Mouse (Mus musculus): Measurements from ENCODE around the gene Nmt1. TPM values are rescaled to one million over a fixed set of nuclear protein-coding genes. Genes with fewer than 3 reads are reported as not detected.

Gene Nmt1
- polyA plus RNA-seq, 1 experiment from 2014 or later, result 49.6 TPM

DNA sequence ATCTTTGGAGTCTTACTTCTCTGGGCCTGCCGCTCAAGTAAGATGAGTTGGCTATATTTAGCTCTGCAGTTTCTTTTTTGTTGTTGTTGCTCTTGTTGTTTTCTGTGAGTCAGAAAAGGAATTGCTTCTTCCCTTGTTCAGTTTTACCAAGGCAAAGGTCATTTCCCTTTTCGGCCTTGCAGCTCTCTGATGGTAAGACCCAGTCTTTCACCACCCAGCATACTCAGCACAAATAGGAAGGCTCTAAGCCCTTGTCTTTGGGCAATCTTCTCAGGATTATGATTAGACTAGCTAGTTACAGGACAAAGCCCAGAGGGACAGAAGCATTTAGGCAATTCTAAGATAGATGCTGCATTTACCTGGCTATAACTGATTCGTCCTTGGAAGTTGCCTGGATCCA, 1.1 kb upstream of the Nmt1 start:
- ATAC-seq (ENCODE audit: low FRiP score, low read depth), result no peak
- Histone ChIP-seq H3K9me3 (no peaks in the 10 kb centered on the region), H3K4me3 (peak overlapping the region; percentile 69), H3K27ac (0 out of 2 replicates have a peak overlapping the region, but pooled peaks have one; percentile 1), H3K27me3 (no peaks in the 10 kb centered on the region), H3K4me2 (replicated peaks) (peak overlapping the region; percentile 73), H3K36me3 (peaks cover 22% of the 10 kb centered on the region), H3K4me1 (peaks cover 35% of the 10 kb centered on the region), H3K9ac (peak overlapping the region; percentile 74; the same call in 1 of the 2 replicates)
- WGBS, result 92% methylated on average over 3 of the region's 3 CpGs

GRCm38 (mm10) chr11:103027570-103028175, 317 bp upstream of the Nmt1 start:
- 14% methylated on average over 8 of the region's 8 CpGs for WGBS
- Histone ChIP-seq H3K4me3 (peak overlapping the region; percentile 69), H3K4me2 (replicated peaks) (peak overlapping the region; percentile 73), H3K4me1 (peaks cover 35% of the 10 kb centered on the region), H3K9ac (peak overlapping the region; percentile 74), H3K27me3 (no peaks in the 10 kb centered on the region), H3K27ac (peak overlapping the region; percentile 81), H3K9me3 (no peaks in the 10 kb centered on the region), H3K36me3 (peaks cover 25% of the 10 kb centered on the region)
- peak; percentile 55 for ATAC-seq (ENCODE audit: low FRiP score, low read depth)

DNA sequence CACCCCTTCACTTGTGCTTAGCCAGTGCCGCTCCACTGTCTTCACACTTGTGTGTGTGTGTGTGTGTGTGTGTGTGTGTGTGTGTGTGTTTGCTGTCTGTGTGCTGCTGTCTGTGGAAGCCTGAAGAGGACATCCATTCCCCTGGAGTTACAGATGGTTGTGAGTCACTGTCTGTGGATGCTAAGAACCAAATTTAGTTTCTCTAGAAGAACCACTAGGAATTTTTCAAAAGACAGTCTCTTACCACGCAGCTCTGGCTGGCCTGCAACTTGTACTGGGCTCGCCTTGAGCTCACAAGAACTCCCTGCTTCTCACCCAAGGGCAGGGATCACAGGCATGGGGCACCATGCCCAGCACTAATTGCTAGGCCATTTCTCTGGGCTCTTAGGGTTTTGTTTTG, 5.0 kb downstream of the Nmt1 start:
- Histone ChIP-seq H3K4me3 (no peak overlapping the region), H3K9me3 (no peaks in the 10 kb centered on the region), H3K9ac (no peak overlapping the region), H3K27me3 (no peaks in the 10 kb centered on the region), H3K27ac (no peak overlapping the region), H3K4me1 (peaks cover 27% of the 10 kb centered on the region), H3K36me3 (peaks cover 37% of the 10 kb centered on the region), H3K4me2 (replicated peaks) (no peak overlapping the region)
- ATAC-seq (ENCODE audit: low FRiP score, low read depth), result no peak
- WGBS, result 92% methylated on average over 3 of the region's 3 CpGs

DNA sequence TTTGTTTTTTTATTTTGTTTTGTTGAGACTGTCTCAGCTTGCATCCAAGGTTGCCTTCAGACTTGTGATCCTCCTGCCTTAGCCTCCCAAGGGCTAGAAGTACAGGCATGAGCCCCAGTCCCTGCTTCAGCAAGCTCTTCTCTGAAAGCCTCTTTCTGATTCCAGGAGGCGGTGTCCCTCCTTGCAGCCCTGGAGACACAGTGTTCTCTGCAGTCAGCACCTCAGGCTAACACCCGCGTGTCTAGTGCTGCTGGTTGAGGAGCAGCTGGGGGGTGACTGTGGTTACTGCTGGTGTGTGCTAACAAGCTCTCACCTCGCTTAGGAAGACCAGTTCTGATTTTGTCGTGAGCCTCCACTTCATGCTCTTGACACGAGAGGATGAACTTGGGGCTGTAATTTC, 7.0 kb downstream of the Nmt1 start:
- Histone ChIP-seq H3K4me2 (replicated peaks) (no peak overlapping the region), H3K27ac (no peak overlapping the region), H3K9me3 (no peaks in the 10 kb centered on the region), H3K36me3 (peaks cover 52% of the 10 kb centered on the region), H3K4me1 (peaks cover 15% of the 10 kb centered on the region; the same call in 1 of the 2 replicates), H3K9ac (no peak overlapping the region), H3K27me3 (no peaks in the 10 kb centered on the region), H3K4me3 (no peak overlapping the region)
- 73% methylated on average over 6 of the region's 6 CpGs for WGBS
- no peak for ATAC-seq (ENCODE audit: low FRiP score, low read depth)

GRCm38 (mm10) chr11:103036881-103037465, 9.0 kb downstream of the Nmt1 start:
- H3K36me3 ChIP-seq, result peaks cover 50% of the 10 kb centered on the region
- WGBS, result 87% methylated on average over 8 of the region's 8 CpGs
- no peak overlapping the region for H3K9ac ChIP-seq

DNA sequence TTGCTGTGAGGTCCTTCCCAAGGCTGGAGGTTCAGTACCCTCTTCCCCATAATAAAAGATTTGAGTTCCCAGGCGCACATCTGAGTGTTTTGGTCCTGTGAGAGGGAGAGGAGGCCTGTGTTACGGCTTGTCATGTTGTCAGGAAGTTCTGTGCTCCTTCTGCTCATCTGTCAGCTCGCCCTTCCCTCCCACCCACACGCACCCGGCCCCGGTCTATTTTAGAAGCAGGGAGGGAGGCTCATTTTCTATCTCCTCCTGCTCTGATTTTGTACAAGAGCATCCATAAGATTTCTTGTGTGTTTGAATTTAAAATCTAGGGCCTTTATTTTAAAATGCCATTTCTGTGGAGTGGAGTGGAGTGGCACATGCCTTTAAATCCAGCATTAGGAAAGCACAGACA, 10.0 kb downstream of the Nmt1 start:
- 90% methylated on average over 6 of the region's 6 CpGs for WGBS
- Histone ChIP-seq H3K4me1 (0 out of 2 replicates have a peak, but pooled peaks cover 4% of the 10 kb centered on the region), H3K36me3 (peaks cover 46% of the 10 kb centered on the region), H3K4me3 (no peak overlapping the region), H3K9me3 (no peaks in the 10 kb centered on the region), H3K4me2 (replicated peaks) (no peak overlapping the region), H3K9ac (no peak overlapping the region), H3K27me3 (no peaks in the 10 kb centered on the region), H3K27ac (no peak overlapping the region)
- ATAC-seq (ENCODE audit: low FRiP score, low read depth), result no peak

More at GRCm38 (mm10) chr11:103036881-103037465, 9.0 kb downstream of the Nmt1 start:
- Histone ChIP-seq H3K27ac (no peak overlapping the region), H3K4me3 (no peak overlapping the region), H3K9me3 (no peaks in the 10 kb centered on the region), H3K4me1 (0 out of 2 replicates have a peak, but pooled peaks cover 4% of the 10 kb centered on the region), H3K27me3 (no peaks in the 10 kb centered on the region), H3K4me2 (replicated peaks) (no peak overlapping the region)
- no peak for ATAC-seq (ENCODE audit: low FRiP score, low read depth)

DNA sequence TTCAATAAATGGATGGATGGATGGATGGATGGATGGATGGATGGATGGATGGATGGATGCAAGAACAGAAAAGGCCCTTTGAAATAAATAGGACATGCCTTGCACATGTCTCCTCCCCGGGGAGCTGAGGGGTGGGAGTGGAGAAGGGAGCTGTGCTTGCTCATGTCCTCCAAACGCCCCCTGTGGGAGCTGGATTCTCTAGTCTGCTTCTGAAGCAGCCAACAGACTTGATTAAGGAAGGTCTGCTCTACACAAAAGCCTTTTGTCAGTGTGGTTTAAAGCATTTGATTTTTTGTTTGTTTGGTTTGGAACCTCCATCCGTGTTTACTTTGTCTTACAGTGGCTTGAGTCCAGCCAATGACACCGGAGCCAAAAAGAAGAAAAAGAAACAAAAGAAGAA, 14.8 kb downstream of the Nmt1 start:
- Histone ChIP-seq H3K36me3 (peaks cover 69% of the 10 kb centered on the region), H3K4me3 (no peak overlapping the region), H3K9ac (no peak overlapping the region), H3K4me1 (no peaks in the 10 kb centered on the region), H3K9me3 (no peaks in the 10 kb centered on the region), H3K4me2 (replicated peaks) (no peak overlapping the region), H3K27me3 (no peaks in the 10 kb centered on the region), H3K27ac (no peak overlapping the region)
- WGBS, result 88% methylated on average over 4 of the region's 4 CpGs
- ATAC-seq (ENCODE audit: low FRiP score, low read depth), result no peak

- Histone ChIP-seq H3K36me3 (peaks cover 59% of the 10 kb centered on the region), H3K9ac (no peak overlapping the region), H3K27ac (no peak overlapping the region), H3K4me2 (replicated peaks) (no peak overlapping the region), H3K4me3 (no peak overlapping the region), H3K4me1 (no peaks in the 10 kb centered on the region), H3K9me3 (no peaks in the 10 kb centered on the region), H3K27me3 (no peaks in the 10 kb centered on the region)
- 93% methylated on average over 3 of the region's 3 CpGs for WGBS
- ATAC-seq (ENCODE audit: low FRiP score, low read depth), result no peak
Measured at GRCm38 (mm10) chr11:103043982-103044381, 16.0 kb downstream of the Nmt1 start.

- WGBS, result 89% methylated on average over 8 of the region's 8 CpGs
- Histone ChIP-seq H3K9me3 (no peaks in the 10 kb centered on the region), H3K4me1 (no peaks in the 10 kb centered on the region), H3K27me3 (no peaks in the 10 kb centered on the region), H3K9ac (no peak overlapping the region), H3K36me3 (peaks cover 67% of the 10 kb centered on the region), H3K4me3 (no peak overlapping the region), H3K27ac (no peak overlapping the region), H3K4me2 (replicated peaks) (no peak overlapping the region)
- ATAC-seq (ENCODE audit: low FRiP score, low read depth), result no peak
Measured at GRCm38 (mm10) chr11:103046286-103046685, 18.3 kb downstream of the Nmt1 start.

- H3K9me3 ChIP-seq, result no peaks in the 10 kb centered on the region
- H3K27ac ChIP-seq, result no peak overlapping the region
- ATAC-seq (ENCODE audit: low FRiP score, low read depth), result no peak
- no peak overlapping the region for H3K9ac ChIP-seq
- no peaks in the 10 kb centered on the region for H3K27me3 ChIP-seq
- H3K4me1 ChIP-seq, result no peaks in the 10 kb centered on the region
- H3K4me3 ChIP-seq, result no peak overlapping the region
- H3K36me3 ChIP-seq, result peaks cover 75% of the 10 kb centered on the region
- 85% methylated on average over 5 of the region's 5 CpGs for WGBS
- H3K4me2 ChIP-seq (replicated peaks), result no peak overlapping the region
Measured at GRCm38 (mm10) chr11:103049611-103050010, 21.6 kb downstream of the Nmt1 start.

- Histone ChIP-seq H3K4me1 (no peaks in the 10 kb centered on the region), H3K4me3 (no peak overlapping the region), H3K27ac (no peak overlapping the region), H3K4me2 (replicated peaks) (no peak overlapping the region), H3K27me3 (no peaks in the 10 kb centered on the region), H3K9ac (no peak overlapping the region), H3K9me3 (no peaks in the 10 kb centered on the region), H3K36me3 (peaks cover 72% of the 10 kb centered on the region)
- WGBS, result 93% methylated on average over 9 of the region's 9 CpGs
- ATAC-seq (ENCODE audit: low FRiP score, low read depth), result no peak
Measured at GRCm38 (mm10) chr11:103050153-103050552, 22.2 kb downstream of the Nmt1 start.

DNA sequence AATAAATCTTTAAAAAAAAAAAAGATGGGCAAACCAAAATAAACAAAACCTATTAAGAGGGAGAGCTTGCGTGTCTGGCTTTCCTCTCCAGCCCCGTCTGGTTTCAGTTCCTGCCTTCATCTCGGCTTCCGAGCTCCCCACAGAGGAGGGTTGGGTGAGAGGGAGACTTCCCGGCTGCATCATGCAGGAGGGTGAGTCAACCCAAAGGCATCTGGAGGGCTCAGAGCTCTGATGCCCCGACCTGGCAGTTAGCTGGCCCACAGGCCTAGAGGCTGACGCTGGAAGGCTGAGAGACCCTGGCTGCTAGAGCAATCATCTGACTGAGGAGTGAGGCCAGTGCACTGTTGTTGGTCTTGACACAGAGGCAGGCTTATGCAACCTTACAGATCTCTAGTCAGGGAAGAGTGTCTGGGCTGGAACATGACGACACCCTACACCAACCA, 23.3 kb downstream of the Nmt1 start:
- Histone ChIP-seq H3K9ac (no peak overlapping the region), H3K4me3 (no peak overlapping the region), H3K9me3 (no peaks in the 10 kb centered on the region), H3K4me1 (no peaks in the 10 kb centered on the region), H3K36me3 (peaks cover 72% of the 10 kb centered on the region), H3K27ac (no peak overlapping the region), H3K4me2 (replicated peaks) (no peak overlapping the region), H3K27me3 (no peaks in the 10 kb centered on the region)
- ATAC-seq (ENCODE audit: low FRiP score, low read depth), result no peak
- WGBS, result 67% methylated on average over 8 of the region's 8 CpGs

- no peaks in the 10 kb centered on the region for H3K27me3 ChIP-seq
- no peak overlapping the region for H3K4me2 ChIP-seq (replicated peaks)
- no peak overlapping the region for H3K9ac ChIP-seq
- WGBS, result 89% methylated on average over 6 of the region's 6 CpGs
- H3K4me3 ChIP-seq, result no peak overlapping the region
- no peak overlapping the region for H3K27ac ChIP-seq
- no peaks in the 10 kb centered on the region for H3K4me1 ChIP-seq
- no peak for ATAC-seq (ENCODE audit: low FRiP score, low read depth)
- no peaks in the 10 kb centered on the region for H3K9me3 ChIP-seq
- peaks cover 73% of the 10 kb centered on the region for H3K36me3 ChIP-seq
Measured at GRCm38 (mm10) chr11:103052078-103052477, 24.1 kb downstream of the Nmt1 start.

Measured in limb, embryonic 13.5 days (tissue).